Mouse (Mus musculus) olfactory bulb, adult 2 months (tissue): Measurements from ENCODE around the gene Prss45.

Experiments
- CTCF ChIP-seq: fragments of 200-500 bp; IDR thresholded peaks from 2 replicates; pipeline ENCODE4 v1.5.1; 2012; ENCODE audit warnings: low read depth, mild to moderate bottlenecking, low read length, moderate library complexity; ENCODE audit not compliant: insufficient read depth
- POLR2A ChIP-seq: fragments of 200-500 bp; IDR thresholded peaks from 2 replicates; pipeline ENCODE4 v1.6.1; 2012; ENCODE audit warnings: mild to moderate bottlenecking, low read depth, low read length, moderate library complexity; ENCODE audit not compliant: insufficient read depth

DNA sequence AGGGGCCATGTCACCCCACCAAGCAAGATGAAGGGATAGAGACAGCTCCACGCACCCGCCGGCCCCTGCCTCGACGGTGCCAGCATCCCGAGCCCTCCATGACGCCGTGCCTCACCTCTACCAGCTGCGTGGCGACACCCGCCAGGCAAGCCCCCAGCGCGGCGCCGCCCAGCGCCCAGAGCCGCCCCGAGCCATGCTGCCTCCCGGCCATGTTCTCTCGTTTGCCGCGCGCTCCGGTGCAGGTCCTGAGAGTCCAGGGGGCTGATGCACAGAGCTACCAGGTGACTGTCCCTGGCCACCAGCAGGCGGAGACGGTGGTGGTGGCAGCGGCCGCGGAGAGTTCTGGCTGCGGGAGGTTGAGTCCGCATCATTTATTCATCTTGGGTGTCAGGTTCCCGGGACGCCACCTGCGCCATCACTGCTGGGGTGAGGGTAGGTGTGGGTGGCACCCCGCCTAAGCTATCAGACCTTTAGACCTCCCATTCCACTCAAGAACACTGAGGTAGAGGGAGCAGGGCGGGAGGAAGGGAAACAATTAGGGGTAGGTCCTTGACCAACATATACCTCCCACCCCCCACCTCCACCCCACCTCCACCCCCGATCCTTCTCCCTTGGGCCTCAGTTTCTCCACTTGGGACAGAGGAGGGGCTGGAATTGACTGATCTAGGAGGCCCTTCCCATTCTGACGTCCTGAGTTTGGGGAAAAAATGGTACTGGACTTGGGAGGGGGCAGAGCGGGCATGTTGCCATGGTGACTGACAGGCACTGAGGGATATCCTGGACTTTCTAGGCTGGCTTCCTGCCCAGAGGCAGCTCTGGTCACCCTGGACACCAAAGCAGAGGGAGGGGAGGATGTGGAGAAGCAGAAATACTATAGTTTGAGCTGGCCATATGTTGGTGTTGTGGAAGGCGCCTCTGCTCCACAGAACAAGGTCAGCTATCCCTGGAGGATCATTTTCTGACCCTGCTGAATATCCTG is 39.6 kb downstream of the Prss45 start:
- no peak for TF ChIP-seq POLR2A
- no peak for TF ChIP-seq CTCF
